Mouse (Mus musculus) heart, postnatal 4 days (tissue): ENCODE measurements around the gene Ppp6r3. TPM values are rescaled to one million over a fixed set of nuclear protein-coding genes. Genes with fewer than 3 reads are reported as not detected.
"Not testable (repeated sequence)": the region's sequence is repeated elsewhere in the genome, so short reads cannot be mapped to it uniquely, and the experiment has no call there.

Experiments
- DNase-seq: peaks from one replicate; pipeline ENCODE4 v3.0.0; 2021
- total RNA-seq, 2 experiments: library from RNA; stranded (reverse); gene quantifications; 2 replicates each; pipeline ENCODE4 v1.2.3; 2021

Ppp6r3 gene
- 100 to 1,000 TPM; 108 TPM for total RNA-seq

DNA sequence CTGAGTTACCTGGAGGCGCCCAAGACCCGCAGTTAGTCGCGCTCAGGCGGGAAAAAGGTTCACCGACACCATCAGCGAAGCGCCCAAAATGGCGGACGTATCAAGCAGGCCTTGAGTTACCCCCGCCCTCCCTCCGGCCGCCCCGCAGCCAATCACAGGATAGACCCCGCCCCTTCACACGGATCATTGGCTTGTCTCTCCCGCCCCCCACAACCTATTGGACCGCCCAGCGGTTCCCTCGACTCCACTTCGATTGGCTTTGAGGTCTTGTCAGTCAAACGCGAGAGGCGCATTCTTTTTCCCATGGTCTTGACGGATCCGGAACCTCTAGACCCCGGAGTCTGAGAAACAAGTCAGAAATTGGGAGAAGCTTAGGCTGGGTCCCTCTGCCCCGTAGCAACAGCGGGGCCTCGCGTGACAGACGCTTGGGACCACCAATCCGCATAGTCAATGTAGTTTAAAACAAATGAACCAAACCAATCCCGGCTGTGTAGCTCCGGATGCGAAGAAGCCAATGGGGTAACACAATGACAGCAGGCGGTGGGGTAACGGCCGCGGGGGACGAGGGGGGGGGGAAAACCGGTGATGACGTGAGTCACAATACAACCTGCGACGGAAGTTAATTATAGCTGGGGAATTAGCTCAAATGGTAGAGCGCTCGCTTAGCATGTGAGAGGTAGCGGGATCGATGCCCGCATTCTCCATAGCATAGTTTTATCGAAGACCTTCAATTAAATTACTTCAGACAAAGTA lies at the start of gene Ppp6r3:
Gene Ppp6r3 (minus strand): TSS at position 118 of the 753 bp plus-strand sequence.
- peak; percentile 98 for DNase-seq

- DNase-seq: no peak
These were observed 49.6 kb upstream of the Ppp6r3 start for GRCm38 (mm10) chr19:3625111-3625510.

GRCm38 (mm10) chr19:3623824-3624223 lies 48.3 kb upstream of the Ppp6r3 start:
- peak; percentile 71 for DNase-seq

DNA sequence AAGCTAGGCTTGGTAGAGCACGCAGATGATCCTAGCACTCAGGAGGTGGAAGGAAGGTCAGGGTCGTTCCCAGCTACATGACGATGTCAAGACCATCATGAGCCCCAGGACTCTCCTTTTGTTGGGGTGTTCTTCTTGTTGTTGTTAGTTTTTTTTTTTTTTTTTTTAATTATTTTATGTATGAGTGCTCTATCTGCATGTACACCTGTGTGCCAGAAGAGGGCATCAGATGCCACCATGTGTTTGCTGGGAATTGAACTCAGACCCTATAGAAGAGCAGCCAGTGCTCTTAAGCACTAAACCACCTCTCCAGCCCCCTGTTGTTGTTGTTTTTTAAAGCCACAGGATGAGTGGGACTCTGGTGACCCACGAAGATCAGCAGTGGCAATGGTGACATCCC lies 47.7 kb upstream of the Ppp6r3 start:
- no peak for DNase-seq

DNA sequence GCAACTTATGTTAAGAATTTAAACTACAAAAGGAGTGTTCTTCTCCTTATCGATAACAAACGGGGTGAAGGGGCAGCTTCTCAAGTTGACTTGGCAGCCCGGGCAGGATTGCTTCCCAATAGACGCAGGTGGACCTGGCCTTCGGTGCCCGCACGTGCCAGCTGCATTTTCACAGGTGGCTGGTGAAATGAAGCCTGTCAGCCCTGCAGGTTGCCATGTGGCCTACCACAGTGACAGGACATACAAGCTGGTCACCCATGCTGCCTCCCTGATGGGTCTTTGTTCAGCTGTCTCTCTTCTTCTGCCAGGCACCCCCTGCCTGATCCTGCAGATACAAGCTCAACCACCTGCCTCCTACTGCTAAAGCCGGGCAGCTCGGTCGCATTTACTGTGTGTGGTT lies 45.3 kb upstream of the Ppp6r3 start:
- no peak for DNase-seq

DNA sequence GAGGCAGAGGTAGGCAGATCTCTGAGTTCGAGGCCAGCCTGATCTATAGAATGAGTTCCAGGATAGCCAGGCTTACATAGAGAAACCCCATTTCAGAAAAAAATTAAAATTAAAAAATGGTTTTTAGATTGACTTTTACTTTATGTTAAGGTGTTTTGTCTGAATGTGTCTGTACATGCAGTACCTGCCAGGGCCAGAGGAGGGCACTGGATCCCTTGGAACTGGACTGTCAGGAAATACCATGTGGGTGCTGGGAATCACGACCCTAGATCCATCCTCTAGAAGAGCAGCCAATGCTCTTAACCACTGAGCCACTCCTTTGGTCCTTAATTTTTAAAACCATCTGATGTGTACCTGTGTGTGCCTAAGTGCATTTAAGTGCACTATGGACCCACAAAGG lies 43.8 kb upstream of the Ppp6r3 start:
- DNase-seq: no peak

GRCm38 (mm10) chr19:3613991-3614390 lies 38.4 kb upstream of the Ppp6r3 start:
- DNase-seq: no peak

- no peak for DNase-seq
These were observed 37.2 kb upstream of the Ppp6r3 start for GRCm38 (mm10) chr19:3612534-3613273.

- DNase-seq: peak; percentile 20
These were observed 36.2 kb upstream of the Ppp6r3 start for GRCm38 (mm10) chr19:3611730-3612129.

- DNase-seq: peak; percentile 25
These were observed 35.3 kb upstream of the Ppp6r3 start for GRCm38 (mm10) chr19:3610886-3611285.

- no peak for DNase-seq
These were observed 34.3 kb upstream of the Ppp6r3 start for GRCm38 (mm10) chr19:3609826-3610225.

DNA sequence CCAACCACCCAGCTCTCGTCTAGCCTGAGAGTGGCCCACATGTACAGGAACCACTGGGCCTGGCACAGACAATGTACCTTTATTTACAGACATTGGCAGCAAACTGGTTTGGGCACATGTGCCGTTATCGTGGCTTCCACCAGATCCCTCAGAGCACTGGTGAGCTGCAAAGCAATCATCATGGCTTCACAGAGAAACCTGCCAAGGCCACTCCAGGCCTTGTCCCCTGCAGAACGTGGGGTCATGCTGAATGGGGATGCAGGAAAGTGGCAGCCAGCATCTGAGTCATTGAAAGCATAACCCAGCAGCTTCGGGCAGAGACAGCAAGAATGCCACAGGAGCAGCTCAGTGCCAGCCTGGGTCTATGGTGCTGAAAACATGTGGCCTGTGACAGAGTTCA lies 18.8 kb upstream of the Ppp6r3 start:
- no peak for DNase-seq

DNA sequence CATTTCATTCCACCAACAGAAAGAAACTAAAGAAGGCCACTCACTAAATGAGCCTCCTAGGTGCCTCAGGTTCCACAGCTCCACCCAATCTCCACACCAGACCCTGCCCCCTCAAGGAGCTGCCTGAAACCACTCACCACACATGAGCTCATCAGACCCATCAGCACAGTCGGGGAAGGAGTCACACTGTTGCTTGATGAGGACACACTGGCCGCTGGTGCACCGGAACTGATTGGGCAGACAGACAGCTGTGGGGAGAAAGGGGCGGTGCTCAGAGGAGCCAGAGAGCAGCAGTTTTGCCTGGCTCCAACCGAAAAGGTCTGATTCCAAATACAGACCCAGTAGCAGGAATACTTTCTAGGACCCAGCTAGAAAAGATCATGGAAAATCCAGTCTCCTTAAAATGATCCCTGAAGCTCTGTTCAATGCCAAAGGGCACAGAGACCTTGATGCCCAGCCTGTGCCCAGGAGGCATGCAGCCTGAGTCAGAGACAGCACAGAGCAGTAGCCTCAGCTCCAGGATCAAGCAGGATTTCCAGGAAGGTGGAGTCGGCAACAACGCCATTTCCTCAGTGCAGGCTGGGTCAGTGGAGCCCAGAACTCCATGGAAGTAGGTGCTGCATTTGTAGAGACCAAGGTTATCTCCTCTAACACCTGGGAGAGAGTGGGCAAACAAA lies 18.0 kb upstream of the Ppp6r3 start:
- DNase-seq: no peak

- no peak for DNase-seq
These were observed 14.4 kb upstream of the Ppp6r3 start for GRCm38 (mm10) chr19:3589968-3590367.

- no peak for DNase-seq
These were observed 14.0 kb upstream of the Ppp6r3 start for GRCm38 (mm10) chr19:3589547-3589946.

GRCm38 (mm10) chr19:3587729-3588128 lies 12.2 kb upstream of the Ppp6r3 start:
- not testable (repeated sequence) for DNase-seq

- DNase-seq: peak; percentile 68
These were observed 11.0 kb upstream of the Ppp6r3 start for GRCm38 (mm10) chr19:3586540-3586939.

DNA sequence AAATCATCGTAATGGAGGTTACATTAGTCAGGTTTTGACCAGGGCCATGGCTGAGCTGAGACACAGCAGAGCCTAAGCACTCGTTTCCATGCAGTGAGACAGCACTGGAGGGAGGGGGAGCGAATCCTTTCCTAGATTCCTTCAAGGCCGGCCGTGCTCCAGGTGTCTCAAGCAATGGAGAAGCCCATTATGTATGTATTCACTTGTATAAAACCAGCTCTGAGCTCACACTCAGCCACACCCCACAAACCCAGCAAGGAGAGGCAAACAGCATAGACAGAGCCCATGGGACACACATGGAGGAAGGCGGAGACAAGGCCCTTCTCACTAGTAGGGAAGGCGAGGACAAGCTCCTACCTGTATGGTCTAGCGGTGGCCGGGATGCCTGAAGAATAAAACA lies 10.5 kb upstream of the Ppp6r3 start:
- DNase-seq: no peak

- DNase-seq: peak; percentile 70
These were observed 5.8 kb upstream of the Ppp6r3 start for GRCm38 (mm10) chr19:3581326-3581725.

- DNase-seq: no peak
These were observed 2.4 kb upstream of the Ppp6r3 start for GRCm38 (mm10) chr19:3577911-3578290.

DNA sequence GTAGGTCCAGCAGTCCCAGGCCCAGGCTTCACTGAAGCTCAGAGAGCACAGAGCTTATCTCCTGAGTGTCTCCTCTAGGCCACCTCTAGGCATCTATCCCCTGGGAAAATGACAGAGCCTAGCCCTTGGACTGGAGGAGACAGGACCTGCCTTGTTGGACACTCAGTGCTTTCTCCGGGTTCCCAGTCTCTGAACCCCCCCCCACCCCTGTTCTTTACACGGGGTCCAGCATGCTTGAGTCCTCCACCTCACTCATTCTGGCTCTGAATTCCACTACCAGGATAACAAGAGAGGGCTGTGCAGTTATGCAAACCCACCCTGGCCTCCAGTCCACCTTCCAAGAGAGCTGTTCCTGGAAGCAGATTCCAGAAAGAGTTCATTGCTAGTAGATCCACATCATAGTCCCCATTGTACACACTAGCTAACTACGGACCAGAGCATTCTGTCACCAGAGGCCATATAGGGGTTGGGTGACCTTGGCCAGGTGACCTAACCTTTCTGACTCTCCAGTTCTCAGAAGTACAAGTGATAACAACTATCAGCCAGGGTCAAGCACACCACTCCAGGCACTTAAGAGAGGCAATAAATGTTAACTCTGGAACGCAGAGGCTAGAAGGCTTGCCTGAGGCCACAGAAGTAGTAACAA lies 1.8 kb upstream of the Ppp6r3 start:
- DNase-seq: no peak

GRCm38 (mm10) chr19:3576451-3577264 lies 1.1 kb upstream of the Ppp6r3 start:
- no peak for DNase-seq
